Mouse (Mus musculus): ENCODE data around the gene Limk2. TPM values are rescaled to one million over a fixed set of nuclear protein-coding genes. Genes with fewer than 3 reads are reported as not detected.

Limk2 gene
- total RNA-seq, 1 experiment, result 80.5 TPM

- DNase-seq (ENCODE audit: low read depth, low spot score), result no peak
- no peak overlapping the region; the same call in 1 of the 2 replicates for H3K9ac ChIP-seq (ENCODE audit: insufficient read depth, low read depth, low read length, poor library complexity, severe bottlenecking)
- in situ Hi-C loops (cut with MboI; ENCODE audit: low sequenced_read_pairs in 2 of 2, unreplicated experiment in 2 of 2), result no loop called here
- TF ChIP-seq HCFC1 (IDR thresholded peaks at IDR 0.05; ENCODE audit: borderline replicate concordance, insufficient read depth, low read length) (no peak), CHD2 (IDR thresholded peaks at IDR 0.05; ENCODE audit: low read depth, low read length) (no peak), MAFK (IDR thresholded peaks at IDR 0.05; ENCODE audit: insufficient read depth, low read depth, low read length) (no peak), ZNF384 (IDR thresholded peaks at IDR 0.05; ENCODE audit: low read depth, low read length) (no peak), ZC3H11A (IDR thresholded peaks at IDR 0.05; ENCODE audit: borderline replicate concordance, low read depth, low read length) (no peak)
- H3K9me3 ChIP-seq (ENCODE audit: control insufficient read depth, insufficient read depth, low read depth, low read length), result no peaks in the 10 kb centered on the region
- H3K4me1 ChIP-seq (ENCODE audit: control insufficient read depth in 2 of 2, insufficient read depth in 2 of 2, low read length in 2 of 2, poor library complexity in 1 of 2), result peaks cover 9 to 37% of the 10 kb centered on the region in 2 experiments
- no peak overlapping the region for H3K4me3 ChIP-seq (ENCODE audit: insufficient read depth in 1 of 2, low read depth in 1 of 2, low read length in 2 of 2, poor library complexity in 1 of 2, severe bottlenecking in 1 of 2)
- H3K27ac ChIP-seq (ENCODE audit: insufficient read depth, low read depth, low read length, poor library complexity, severe bottlenecking), result no peak overlapping the region
- H3K36me3 ChIP-seq (ENCODE audit: control insufficient read depth, insufficient read depth, low read length, poor library complexity, severe bottlenecking), result peaks cover 2% of the 10 kb centered on the region; the same call in 1 of the 2 replicates
Measured at GRCm38 (mm10) chr11:3373591-3374292, 35.2 kb downstream of the Limk2 start.

DNA sequence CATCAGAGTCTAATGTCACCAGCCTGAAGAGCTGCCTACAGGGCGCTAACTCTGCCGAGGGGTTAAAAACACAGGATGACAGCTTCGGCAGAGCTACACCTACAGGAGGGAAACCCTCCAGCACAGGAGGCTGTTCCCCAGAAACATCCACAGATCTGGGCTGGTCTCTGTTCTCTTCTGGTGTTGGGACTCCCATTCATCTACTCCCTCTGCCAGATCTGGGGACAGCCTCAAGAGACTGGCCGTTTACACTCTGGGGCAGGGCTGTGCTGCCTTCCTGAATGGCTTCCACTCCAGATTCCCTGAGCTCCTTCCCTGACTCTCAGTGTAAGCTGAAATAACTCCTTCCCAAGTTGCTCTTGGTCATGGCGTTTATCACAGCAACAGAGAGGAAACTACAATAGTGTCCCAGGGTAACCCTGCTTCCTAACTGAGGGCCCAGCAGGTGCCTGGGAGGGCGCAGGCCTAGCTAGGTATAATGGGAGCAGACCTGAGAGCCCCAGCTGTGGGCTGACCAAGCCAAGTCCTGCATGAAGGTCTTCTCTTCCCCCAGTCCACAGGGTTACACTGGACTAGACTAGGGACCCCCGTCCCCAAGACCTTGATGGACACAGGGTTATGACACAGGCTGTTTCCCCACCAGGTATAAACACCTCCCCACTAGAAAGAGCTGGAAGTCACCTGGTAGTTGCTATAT is 37.2 kb downstream of the Limk2 start:
- H3K4me3 ChIP-seq (ENCODE audit: insufficient read depth in 1 of 2, low read depth in 1 of 2, low read length in 2 of 2, poor library complexity in 1 of 2, severe bottlenecking in 1 of 2), result peak overlapping the region; percentile 61 to 74
- peak overlapping the region; percentile 60 for H3K9ac ChIP-seq (ENCODE audit: insufficient read depth, low read depth, low read length, poor library complexity, severe bottlenecking)
- no peak for DNase-seq (ENCODE audit: low read depth, low spot score)
- H3K36me3 ChIP-seq (ENCODE audit: control insufficient read depth, insufficient read depth, low read length, poor library complexity, severe bottlenecking), result no peaks in the 10 kb centered on the region; the same call in 1 of the 2 replicates
- peaks cover 17 to 53% of the 10 kb centered on the region in 2 experiments for H3K4me1 ChIP-seq (ENCODE audit: control insufficient read depth in 2 of 2, insufficient read depth in 2 of 2, low read length in 2 of 2, poor library complexity in 1 of 2)
- no peaks in the 10 kb centered on the region for H3K9me3 ChIP-seq (ENCODE audit: control insufficient read depth, insufficient read depth, low read depth, low read length)
- in situ Hi-C loops (cut with MboI; ENCODE audit: low sequenced_read_pairs in 2 of 2, unreplicated experiment in 2 of 2), result no loop called here
- H3K27ac ChIP-seq (ENCODE audit: insufficient read depth, low read depth, low read length, poor library complexity, severe bottlenecking), result 0 out of 2 replicates have a peak overlapping the region, but pooled peaks have one; percentile 13
- TF ChIP-seq MAFK (IDR thresholded peaks at IDR 0.05; ENCODE audit: insufficient read depth, low read depth, low read length), result no peak

- peak; percentile 86 for DNase-seq (ENCODE audit: low read depth, low spot score)
- TF ChIP-seq ZC3H11A (IDR thresholded peaks at IDR 0.05; ENCODE audit: borderline replicate concordance, low read depth, low read length) (no peak), HCFC1 (IDR thresholded peaks at IDR 0.05; ENCODE audit: borderline replicate concordance, insufficient read depth, low read length) (no peak), ZNF384 (IDR thresholded peaks at IDR 0.05; ENCODE audit: low read depth, low read length) (no peak), CHD2 (IDR thresholded peaks at IDR 0.05; ENCODE audit: low read depth, low read length) (no peak), MAFK (IDR thresholded peaks at IDR 0.05; ENCODE audit: insufficient read depth, low read depth, low read length) (no peak)
- in situ Hi-C loops (cut with MboI; ENCODE audit: low sequenced_read_pairs in 2 of 2, unreplicated experiment in 2 of 2), result no loop called here
- Histone ChIP-seq H3K4me3 (ENCODE audit: insufficient read depth in 1 of 2, low read depth in 1 of 2, low read length in 2 of 2, poor library complexity in 1 of 2, severe bottlenecking in 1 of 2) (peak overlapping the region; percentile 61 to 74), H3K4me1 (ENCODE audit: control insufficient read depth in 2 of 2, insufficient read depth in 2 of 2, low read length in 2 of 2, poor library complexity in 1 of 2) (peaks cover 17 to 55% of the 10 kb centered on the region in 2 experiments), H3K9ac (ENCODE audit: insufficient read depth, low read depth, low read length, poor library complexity, severe bottlenecking) (peak overlapping the region; percentile 63), H3K27ac (ENCODE audit: insufficient read depth, low read depth, low read length, poor library complexity, severe bottlenecking) (peak overlapping the region; percentile 47; the same call in 1 of the 2 replicates), H3K9me3 (ENCODE audit: control insufficient read depth, insufficient read depth, low read depth, low read length) (no peaks in the 10 kb centered on the region), H3K36me3 (ENCODE audit: control insufficient read depth, insufficient read depth, low read length, poor library complexity, severe bottlenecking) (no peaks in the 10 kb centered on the region; the same call in 1 of the 2 replicates)
Measured at GRCm38 (mm10) chr11:3370928-3371598, 37.9 kb downstream of the Limk2 start.

- in situ Hi-C loops (cut with MboI; ENCODE audit: low sequenced_read_pairs in 2 of 2, unreplicated experiment in 2 of 2), result no loop called here
- Histone ChIP-seq H3K9ac (ENCODE audit: insufficient read depth, low read depth, low read length, poor library complexity, severe bottlenecking) (peak overlapping the region; percentile 68), H3K27ac (ENCODE audit: insufficient read depth, low read depth, low read length, poor library complexity, severe bottlenecking) (peak overlapping the region; percentile 85), H3K36me3 (ENCODE audit: control insufficient read depth, insufficient read depth, low read length, poor library complexity, severe bottlenecking) (no peaks in the 10 kb centered on the region; the same call in 1 of the 2 replicates), H3K4me1 (ENCODE audit: control insufficient read depth in 2 of 2, insufficient read depth in 2 of 2, low read length in 2 of 2, poor library complexity in 1 of 2) (peaks cover 17 to 47% of the 10 kb centered on the region in 2 experiments), H3K9me3 (ENCODE audit: control insufficient read depth, insufficient read depth, low read depth, low read length) (no peaks in the 10 kb centered on the region), H3K4me3 (ENCODE audit: insufficient read depth in 1 of 2, low read depth in 1 of 2, low read length in 2 of 2, poor library complexity in 1 of 2, severe bottlenecking in 1 of 2) (peak overlapping the region; percentile 61 to 74; a peak in 3 of 4 replicates)
- no peak for TF ChIP-seq ZC3H11A (IDR thresholded peaks at IDR 0.05; ENCODE audit: borderline replicate concordance, low read depth, low read length)
- TF ChIP-seq HCFC1 (IDR thresholded peaks at IDR 0.05; ENCODE audit: borderline replicate concordance, insufficient read depth, low read length), result no peak
- TF ChIP-seq ZNF384 (IDR thresholded peaks at IDR 0.05; ENCODE audit: low read depth, low read length), result no peak
- no peak for TF ChIP-seq CHD2 (IDR thresholded peaks at IDR 0.05; ENCODE audit: low read depth, low read length)
- no peak for TF ChIP-seq MAFK (IDR thresholded peaks at IDR 0.05; ENCODE audit: insufficient read depth, low read depth, low read length)
- no peak for DNase-seq (ENCODE audit: low read depth, low spot score)
Measured at GRCm38 (mm10) chr11:3370162-3370561, 38.8 kb downstream of the Limk2 start.
